Mouse (Mus musculus) lung, adult 18-20 months (tissue): ENCODE data around the gene Ptprz1.
A peak's percentile ranks its signal among the peaks of the same experiment; 100 is the strongest.

ENCODE experiments used
- DNase-seq, 2 experiments: peaks; one replicate each; pipeline ENCODE4 v3.0.0; 2022; ENCODE audit warnings: mixed read lengths in 2 of 2

Gene Ptprz1

GRCm38 (mm10) chr6:22874781-22875613 lies at the start of gene Ptprz1:
Ptprz1 (plus strand) TSS chr6:22875502.
- DNase-seq, result peak; percentile 4 to 34

- DNase-seq, result no peak
Observed at GRCm38 (mm10) chr6:22833637-22834036, 41.7 kb upstream of the Ptprz1 start.

- DNase-seq, result no peak
Observed at GRCm38 (mm10) chr6:22834100-22834970, 41.0 kb upstream of the Ptprz1 start.

- peak in 1 of 2 experiments; percentile 1 for DNase-seq
Observed at GRCm38 (mm10) chr6:22875614-22876541, 576 bp downstream of the Ptprz1 start.

- no peak for DNase-seq
Observed at GRCm38 (mm10) chr6:22887978-22888377, 12.7 kb downstream of the Ptprz1 start.

GRCm38 (mm10) chr6:22889333-22889732 lies 14.0 kb downstream of the Ptprz1 start:
- DNase-seq, result no peak

GRCm38 (mm10) chr6:22901983-22902382 lies 26.7 kb downstream of the Ptprz1 start:
- DNase-seq, result no peak

- no peak for DNase-seq
Observed at GRCm38 (mm10) chr6:22908510-22909256, 33.4 kb downstream of the Ptprz1 start.

GRCm38 (mm10) chr6:22909257-22909907 lies 34.1 kb downstream of the Ptprz1 start:
- no peak for DNase-seq

- no peak for DNase-seq
Observed at GRCm38 (mm10) chr6:22909908-22910260, 34.6 kb downstream of the Ptprz1 start.

- DNase-seq, result no peak
Observed at GRCm38 (mm10) chr6:22922880-22923279, 47.6 kb downstream of the Ptprz1 start.

- no peak for DNase-seq
Observed at GRCm38 (mm10) chr6:22932768-22933265, 57.5 kb downstream of the Ptprz1 start.

- no peak for DNase-seq
Observed at GRCm38 (mm10) chr6:22937126-22937525, 61.8 kb downstream of the Ptprz1 start.

GRCm38 (mm10) chr6:22937526-22937925 lies 62.2 kb downstream of the Ptprz1 start:
- no peak for DNase-seq

- DNase-seq, result no peak
Observed at GRCm38 (mm10) chr6:22944191-22944590, 68.9 kb downstream of the Ptprz1 start.

GRCm38 (mm10) chr6:22963374-22963773 lies 88.1 kb downstream of the Ptprz1 start:
- no peak for DNase-seq

- DNase-seq, result no peak
Observed at GRCm38 (mm10) chr6:22968073-22968472, 92.8 kb downstream of the Ptprz1 start.

- DNase-seq, result no peak
Observed at GRCm38 (mm10) chr6:22983769-22984519, 108.6 kb downstream of the Ptprz1 start.

- DNase-seq, result no peak
Observed at GRCm38 (mm10) chr6:22984520-22985154, 109.3 kb downstream of the Ptprz1 start.

- DNase-seq, result no peak
Observed at GRCm38 (mm10) chr6:23003152-23003551, 127.8 kb downstream of the Ptprz1 start.
